1 mouse cellular context compared by ENCODE assay signal in genomic region chr1:66700693-66701575, GRCm38 (mm10).
A peak's percentile ranks its signal among the peaks of the same experiment; 100 is the strongest.
TF ChIP-seq lines count a peak whose summit lies in the region.

Rpe (plus strand) TSS chr1:66700831.

TF ChIP-seq in CH12.LX, 34 proteins besides CTCF, POLR2A, EP300 and RAD21 (continued from another document):
- TF ChIP-seq CHD1 (IDR thresholded peaks at IDR 0.05; ENCODE audit: low read depth, low read length), result peak; percentile 68; the same call in 1 of the 2 replicates
- peak; percentile 71; the same call in 1 of the 2 replicates for TF ChIP-seq UBTF (IDR thresholded peaks at IDR 0.05; ENCODE audit: low read depth, low read length)
- TF ChIP-seq ZNF384 (IDR thresholded peaks at IDR 0.05; ENCODE audit: low read depth, low read length), result no peak
- TF ChIP-seq KAT2A (IDR thresholded peaks at IDR 0.05; ENCODE audit: insufficient replicate concordance, low read length), result 0 out of 2 replicates have a peak, but pooled peaks have one; percentile 50
- peak; percentile 88; the same call in 1 of the 2 replicates for TF ChIP-seq MAZ (IDR thresholded peaks at IDR 0.05; ENCODE audit: low read depth, low read length)
- TF ChIP-seq ELF1 (IDR thresholded peaks at IDR 0.05; ENCODE audit: low read depth, low read length), result peak; percentile 96
- TF ChIP-seq NELFE (IDR thresholded peaks at IDR 0.05; ENCODE audit: low read depth, low read length), result peak; percentile 90
- TF ChIP-seq MAX (IDR thresholded peaks at IDR 0.05; ENCODE audit: low read length), result peak; percentile 57
- peak; percentile 26; the same call in 1 of the 2 replicates for TF ChIP-seq USF1 (IDR thresholded peaks at IDR 0.05; ENCODE audit: low read depth, low read length)
- 0 out of 2 replicates have a peak, but pooled peaks have one; percentile 41 for TF ChIP-seq MEF2A (IDR thresholded peaks at IDR 0.05; ENCODE audit: borderline replicate concordance, low read depth, low read length)
- peak; percentile 85 for TF ChIP-seq ZMIZ1 (IDR thresholded peaks at IDR 0.05; ENCODE audit: low read depth, low read length)
- TF ChIP-seq GABPA (IDR thresholded peaks at IDR 0.05; ENCODE audit: insufficient replicate concordance, low read depth, low read length), result no peak
